Mouse (Mus musculus) small intestine, adult 2 months (tissue): ENCODE measurements around the gene Tas2r131. TPM values are rescaled to one million over a fixed set of nuclear protein-coding genes. Genes with fewer than 3 reads are reported as not detected.
"Not testable (repeated sequence)": the region's sequence is repeated elsewhere in the genome, so short reads cannot be mapped to it uniquely, and the experiment has no call there.

Source experiments
- H3K27ac ChIP-seq: fragments of 200-500 bp; 2 replicates; pipeline ENCODE4 v1.5.1; 2012; ENCODE audit warnings: low read depth, low read length, control low read depth, inconsistent platforms; ENCODE audit not compliant: insufficient read depth
- H3K27me3 ChIP-seq: fragments of 200-500 bp; 2 replicates; pipeline ENCODE4 v1.6.1; 2012; ENCODE audit warnings: mild to moderate bottlenecking, moderate library complexity, low read length, inconsistent platforms; ENCODE audit not compliant: control insufficient read depth, insufficient read depth
- H3K36me3 ChIP-seq: fragments of 200-500 bp; 2 replicates; pipeline ENCODE4 v1.6.1; 2012; ENCODE audit warnings: mild to moderate bottlenecking, low read length, control low read depth, inconsistent platforms; ENCODE audit not compliant: control insufficient read depth, insufficient read depth
- H3K4me1 ChIP-seq: fragments of 200-500 bp; 2 replicates; pipeline ENCODE4 v1.6.1; 2012; ENCODE audit warnings: low read length, inconsistent platforms, mixed read lengths; ENCODE audit not compliant: control insufficient read depth, insufficient read depth, insufficient read length
- H3K4me3 ChIP-seq: fragments of 200-500 bp; 2 replicates; pipeline ENCODE4 v1.5.1; 2012; ENCODE audit warnings: low read depth, mild to moderate bottlenecking, control low read depth, inconsistent platforms, low read length, moderate library complexity
- CTCF ChIP-seq: fragments of 200-500 bp; IDR thresholded peaks from 2 replicates; pipeline ENCODE4 v1.5.1; 2012; ENCODE audit warnings: low read depth, mild to moderate bottlenecking, control low read depth, inconsistent platforms, low read length, moderate library complexity, mixed read lengths; ENCODE audit not compliant: insufficient replicate concordance, insufficient read length; ENCODE audit errors: extremely low read depth
- POLR2A ChIP-seq: fragments of 200-500 bp; IDR thresholded peaks from 2 replicates; pipeline ENCODE4 v1.6.1; 2012; ENCODE audit warnings: low read depth, mild to moderate bottlenecking, control low read depth, inconsistent platforms, low read length, moderate library complexity
- WGBS: fragments of 180-500 bp; shearing (Covaris S2); methylation state at CpG from one replicate; pipeline ENCODE4 v1.1.7; 2018; 5-methylcytosine and 5-hydroxymethylcytosine counted together
- polyA plus RNA-seq: library from polyadenylated mRNA; depleted of rRNA; stranded (reverse); fragments of >200 nt; gene quantifications from 2 replicates; pipeline ENCODE4 v1.2.3, GENCODE M21; 2012; rRNA removed

Tas2r131 gene
- polyA plus RNA-seq, result not detected in 2 replicates

DNA sequence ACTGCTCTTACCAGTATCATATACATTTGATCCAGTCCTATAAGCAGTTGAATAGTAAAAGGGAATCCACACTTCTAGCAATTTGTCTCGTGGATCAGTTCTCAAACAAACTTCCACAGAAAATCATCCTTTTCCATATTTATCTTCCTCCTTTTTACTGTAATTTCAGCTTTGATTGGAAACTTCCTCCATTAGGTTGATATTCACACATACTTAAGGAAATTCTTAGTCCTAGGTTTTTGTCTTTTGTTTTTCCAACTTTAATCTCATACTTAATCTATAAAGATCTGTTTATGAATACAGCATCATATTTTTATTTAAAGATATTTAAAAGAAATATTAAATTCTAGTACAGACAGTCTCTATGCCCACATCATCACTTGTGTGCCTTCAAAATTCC, at the start of gene Tas2r131:
Tas2r131 (minus strand) TSS at position 101 of the 400 bp plus-strand sequence.
- WGBS, result 58% methylated on average over 1 of the region's 1 CpGs
- H3K27me3 ChIP-seq, result no peaks in the 10 kb centered on the region
- no peak within 1 kb of the TSS for H3K27ac ChIP-seq
- no peaks in the 10 kb centered on the region for H3K36me3 ChIP-seq
- H3K4me1 ChIP-seq, result no peaks in the 10 kb centered on the region
- TF ChIP-seq POLR2A, result no peak
- no peak for TF ChIP-seq CTCF
- no peak within 1 kb of the TSS for H3K4me3 ChIP-seq

DNA sequence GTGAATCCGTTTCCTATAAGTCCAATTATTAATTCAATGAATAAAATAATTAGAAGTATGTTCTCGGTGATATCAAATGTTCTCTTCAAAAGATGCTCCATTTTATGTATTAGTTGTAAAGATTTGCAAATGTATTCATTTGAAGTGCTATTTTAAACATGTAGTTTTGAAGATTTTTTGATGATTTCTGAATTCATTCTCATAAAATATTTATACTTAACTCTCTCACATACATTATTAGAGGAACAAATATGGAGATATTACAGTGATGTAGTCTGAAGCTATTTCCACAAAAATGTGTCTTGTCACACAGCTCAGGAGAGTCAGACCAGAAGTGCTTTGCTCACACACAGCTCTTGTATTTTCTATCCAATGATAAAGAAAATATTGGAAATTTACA, 23.1 kb upstream of the Tas2r131 start, which contains the start of gene Tas2r109:
Tas2r109 (minus strand) TSS at position 101 of the 400 bp plus-strand sequence.
- no peaks in the 10 kb centered on the region for H3K4me1 ChIP-seq
- no peaks in the 10 kb centered on the region for H3K27me3 ChIP-seq
- TF ChIP-seq CTCF, result no peak
- no peak for TF ChIP-seq POLR2A
- 69% methylated on average over 2 of the region's 2 CpGs for WGBS
- H3K36me3 ChIP-seq, result no peaks in the 10 kb centered on the region
- no peak within 1 kb of the TSS for H3K27ac ChIP-seq
- no peak within 1 kb of the TSS for H3K4me3 ChIP-seq

DNA sequence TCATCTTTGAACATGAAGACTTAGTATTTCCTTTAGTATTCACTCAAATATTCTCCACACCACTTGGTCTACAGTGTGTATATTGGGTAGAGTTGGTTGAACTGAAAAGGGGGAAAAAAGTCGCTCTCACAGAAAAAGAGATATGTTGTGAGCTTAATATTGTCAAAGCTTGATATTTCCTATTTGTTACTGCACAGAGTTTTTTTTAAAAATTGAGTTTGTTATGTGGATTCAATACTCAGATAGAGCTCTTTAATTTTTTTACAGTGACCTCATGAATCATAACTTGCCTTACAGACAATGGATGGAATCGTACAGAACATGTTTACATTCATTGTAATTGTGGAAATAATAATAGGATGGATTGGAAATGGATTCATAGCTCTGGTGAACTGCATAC, 6.9 kb downstream of the Tas2r131 start, which contains the start of gene Tas2r129:
Tas2r129 (plus strand) TSS at position 301 of the 400 bp plus-strand sequence.
- no peak for TF ChIP-seq POLR2A
- TF ChIP-seq CTCF, result no peak
- Histone ChIP-seq H3K27ac (no peak within 1 kb of the TSS), H3K4me3 (no peak within 1 kb of the TSS), H3K27me3 (no peaks in the 10 kb centered on the region), H3K36me3 (no peaks in the 10 kb centered on the region), H3K4me1 (no peaks in the 10 kb centered on the region)
- WGBS, result 79% methylated on average over 2 of the region's 2 CpGs

DNA sequence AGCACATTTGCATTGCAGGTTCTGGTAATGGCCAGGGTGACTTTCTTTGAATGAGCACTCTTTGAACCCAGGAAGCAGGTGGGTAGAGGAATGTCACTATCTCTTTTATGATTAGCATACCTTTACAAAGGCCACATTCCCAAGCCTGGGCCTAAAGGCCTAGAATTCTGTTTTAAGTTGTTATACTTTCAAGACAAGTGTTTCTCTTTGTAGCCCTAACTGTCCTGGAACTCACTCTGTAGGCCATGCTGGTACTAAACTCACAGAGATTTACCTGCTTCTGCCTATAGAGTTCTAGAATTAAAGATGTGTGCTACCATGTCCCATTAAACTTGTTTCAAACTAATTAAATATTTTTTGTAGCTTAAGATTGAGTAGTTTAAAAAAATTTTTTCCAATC, 16.3 kb downstream of the Tas2r131 start:
- not testable (repeated sequence) for H3K36me3 ChIP-seq, H3K4me3 ChIP-seq, H3K27me3 ChIP-seq, H3K27ac ChIP-seq, H3K4me1 ChIP-seq

DNA sequence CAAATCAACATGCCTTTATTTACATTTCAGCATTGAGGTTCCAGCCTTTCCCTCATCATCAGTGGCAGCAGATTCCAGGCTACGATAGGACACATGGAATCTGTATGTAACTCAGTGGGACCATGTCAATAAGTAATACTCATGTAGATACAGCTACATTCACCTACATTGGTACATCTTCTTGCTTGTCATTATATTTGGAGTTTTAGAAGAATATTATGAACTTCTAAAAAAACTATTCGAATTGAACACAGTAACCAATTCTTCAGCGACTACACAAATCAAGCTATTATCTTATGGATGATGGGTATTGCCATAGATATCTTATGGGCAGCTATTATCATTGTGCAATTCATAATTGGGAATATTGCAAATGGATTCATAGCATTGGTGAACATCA, 48.4 kb downstream of the Tas2r131 start, which contains the start of gene Tas2r125:
Tas2r125 (plus strand) TSS at position 301 of the 400 bp plus-strand sequence.
- H3K4me1 ChIP-seq, result no peaks in the 10 kb centered on the region
- no peak within 1 kb of the TSS for H3K27ac ChIP-seq
- 77% methylated on average over 3 of the region's 3 CpGs for WGBS
- H3K27me3 ChIP-seq, result no peaks in the 10 kb centered on the region
- TF ChIP-seq POLR2A (no peak), CTCF (no peak)
- no peaks in the 10 kb centered on the region for H3K36me3 ChIP-seq
- no peak within 1 kb of the TSS for H3K4me3 ChIP-seq

Other genes with a start within 250 kb of the Tas2r131 start
- not detected in 2 replicates for gene Tas2r122, start 246.0 kb downstream of the Tas2r131 start, polyA plus RNA-seq
- gene Tas2r115, start 219.9 kb downstream of the Tas2r131 start, polyA plus RNA-seq, result not detected in 2 replicates
- not detected in 2 replicates for gene Tas2r124, start 203.2 kb downstream of the Tas2r131 start, polyA plus RNA-seq
- not detected in 2 replicates for gene Tas2r102, start 195.8 kb downstream of the Tas2r131 start, polyA plus RNA-seq
- not detected in 2 replicates for gene Tas2r136, start 179.8 kb downstream of the Tas2r131 start, polyA plus RNA-seq
- not detected in 2 replicates for gene Tas2r117, start 155.1 kb downstream of the Tas2r131 start, polyA plus RNA-seq
- gene Tas2r123, start 110.8 kb downstream of the Tas2r131 start, polyA plus RNA-seq, result not detected in 2 replicates
- not detected in 2 replicates for gene Tas2r116, start 102.5 kb downstream of the Tas2r131 start, polyA plus RNA-seq
- gene Tas2r110, start 89.9 kb downstream of the Tas2r131 start, polyA plus RNA-seq, result not detected in 2 replicates
- gene Tas2r113, start 64.9 kb downstream of the Tas2r131 start, polyA plus RNA-seq, result not detected in 2 replicates
- gene Tas2r125, start 48.3 kb downstream of the Tas2r131 start, polyA plus RNA-seq, result not detected in 2 replicates
- not detected in 2 replicates for gene Tas2r129, start 6.8 kb downstream of the Tas2r131 start, polyA plus RNA-seq
- not detected in 2 replicates for gene Tas2r109, start 23.0 kb upstream of the Tas2r131 start, polyA plus RNA-seq
- not detected in 2 replicates for gene Tas2r103, start 79.2 kb upstream of the Tas2r131 start, polyA plus RNA-seq
- not detected in 2 replicates for gene Tas2r140, start 97.9 kb upstream of the Tas2r131 start, polyA plus RNA-seq
- gene Smim10l1, start 147.0 kb upstream of the Tas2r131 start, polyA plus RNA-seq, result 68.1 and 95.8 TPM in 2 replicates